In the genomic region with DNA sequence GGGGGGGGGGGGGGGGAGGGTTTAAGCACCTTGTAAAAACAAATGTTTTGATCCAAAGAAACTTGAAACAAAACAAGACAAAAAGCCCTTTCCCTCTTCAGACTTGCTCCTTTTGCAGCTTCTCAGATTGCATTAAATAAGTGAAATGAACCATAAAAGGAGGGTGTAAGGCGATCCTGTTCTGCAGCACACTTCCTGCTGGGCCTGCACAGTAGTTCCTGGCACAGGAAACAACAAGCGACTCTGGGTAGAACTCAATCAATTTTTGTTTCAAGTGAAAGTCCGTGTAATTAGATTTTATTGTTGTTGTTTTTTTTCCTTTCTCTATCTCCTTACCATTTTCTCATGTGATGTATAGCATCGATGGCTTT, we compare ENCODE assay signal across 17 mouse cellular contexts. TPM values are rescaled to one million over a fixed set of nuclear protein-coding genes. Genes with fewer than 3 reads are reported as not detected.
DNase-seq lines count a peak whose midpoint lies in the region; ATAC-seq and TF ChIP-seq lines count a peak whose summit lies in the region.
"Had no signal": no experiment of that assay in that cellular context is flagged by ENCODE, and none has a peak within 500 bp of the region (broad histone marks: within the 10 kb centered on the region; RNA-seq: fewer than 3 reads in every experiment).

No protein-coding gene starts in this region.

- TF ChIP-seq CTCF in kidney, adult 2 months (conservative IDR thresholded peaks at IDR 0.05; ENCODE audit: insufficient read depth, insufficient read length, low read depth, low read length), result no peak

- WGBS in kidney, embryonic 15.5 days, result 17% methylated on average over 4 of the region's 4 CpGs
- 25% methylated on average over 4 of the region's 4 CpGs for WGBS in kidney, adult 2 months
- 11% methylated on average over 4 of the region's 4 CpGs for WGBS in hindbrain, embryonic 11.5 days
- 12% methylated on average over 4 of the region's 4 CpGs for WGBS in limb, embryonic 14.5 days

- H3K4me1 ChIP-seq in kidney, embryonic 15.5 days, result peaks cover 13% of the 10 kb centered on the region
- H3K4me1 ChIP-seq in kidney, adult 2 months (ENCODE audit: control insufficient read depth, insufficient read depth, low read length), result no peaks in the 10 kb centered on the region
- no peaks in the 10 kb centered on the region for H3K4me1 ChIP-seq in hindbrain, embryonic 11.5 days (replicated peaks; ENCODE audit: control insufficient read depth, insufficient read depth, low read length)
- H3K4me1 ChIP-seq in limb, embryonic 14.5 days (ENCODE audit: control insufficient read depth, insufficient read depth, low read length), result peaks cover 20% of the 10 kb centered on the region

- peak overlapping the region; percentile 75 for H3K27ac ChIP-seq in kidney, embryonic 15.5 days
- H3K27ac ChIP-seq in kidney, adult 2 months (ENCODE audit: insufficient read depth, low read depth, low read length), result no peak overlapping the region
- no peak overlapping the region for H3K27ac ChIP-seq in hindbrain, embryonic 11.5 days (ENCODE audit: low read depth, low read length)
- H3K27ac ChIP-seq in limb, embryonic 14.5 days (replicated peaks; ENCODE audit: low read depth, low read length), result no peak overlapping the region
- H3K27ac ChIP-seq: macrophage had no signal

- TF ChIP-seq POLR2A in kidney, adult 2 months (IDR thresholded peaks at IDR 0.05; ENCODE audit: low read depth, low read length), result no peak
- no peak for TF ChIP-seq POLR2A in limb, embryonic 14.5 days (IDR thresholded peaks at IDR 0.05; ENCODE audit: borderline replicate concordance, extremely low read depth, insufficient read depth, insufficient read length)

- H3K9ac ChIP-seq in kidney, embryonic 15.5 days, result no peak overlapping the region
- H3K9ac ChIP-seq in hindbrain, embryonic 11.5 days (ENCODE audit: low read depth, low read length), result no peak overlapping the region
- H3K9ac ChIP-seq in limb, embryonic 14.5 days (ENCODE audit: low read depth, low read length, severe bottlenecking), result no peak overlapping the region
- H3K9ac ChIP-seq: liver, postnatal 0 days had no signal

- no peak for DNase-seq in kidney, adult 2 months
- DNase-seq in embryo, embryonic 10.5 days (ENCODE audit: low spot score), result peak; percentile 62
- peak; percentile 11 for DNase-seq in hindbrain, embryonic 11.5 days (ENCODE audit: low spot score)
- DNase-seq in limb, embryonic 14.5 days (ENCODE audit: low spot score), result no peak
- DNase-seq in urinary bladder, postnatal 4 days (ENCODE audit: low spot score in 2 of 2), result no peak
- DNase-seq in heart, adult 8-10 months (ENCODE audit: low spot score), result no peak
- no peak for DNase-seq in testis, postnatal 10 days (ENCODE audit: low spot score)
- DNase-seq: adrenal gland, postnatal 25 days; cerebellum, postnatal 36 days; heart, postnatal 14 days; kidney, adult 11 months; liver, postnatal 0 days; thymus, adult 18-20 months had no signal

- peak; percentile 86 for ATAC-seq in kidney, embryonic 15.5 days (replicated peaks; ENCODE audit: low FRiP score)
- ATAC-seq in hindbrain, embryonic 11.5 days (ENCODE audit: low FRiP score), result peak; percentile 71
- ATAC-seq in limb, embryonic 14.5 days (ENCODE audit: low FRiP score, low read depth), result peak; percentile 23; the same call in 1 of the 2 replicates
- ATAC-seq: liver, postnatal 0 days had no signal

- H3K36me3 ChIP-seq in kidney, embryonic 15.5 days, result no peaks in the 10 kb centered on the region
- no peaks in the 10 kb centered on the region for H3K36me3 ChIP-seq in kidney, adult 2 months (ENCODE audit: control insufficient read depth, insufficient read depth, low read length)
- no peaks in the 10 kb centered on the region for H3K36me3 ChIP-seq in hindbrain, embryonic 11.5 days (ENCODE audit: control insufficient read depth, insufficient read depth, low read length)
- no peaks in the 10 kb centered on the region for H3K36me3 ChIP-seq in limb, embryonic 14.5 days (ENCODE audit: control insufficient read depth, insufficient read depth, low read length)
- H3K36me3 ChIP-seq: G1E had no signal

- no peaks in the 10 kb centered on the region for H3K9me3 ChIP-seq in kidney, embryonic 15.5 days (replicated peaks)
- H3K9me3 ChIP-seq in hindbrain, embryonic 11.5 days (ENCODE audit: control insufficient read depth, low read length), result no peaks in the 10 kb centered on the region
- H3K9me3 ChIP-seq in limb, embryonic 14.5 days (ENCODE audit: control insufficient read depth, low read length), result no peaks in the 10 kb centered on the region

- H3K4me3 ChIP-seq in kidney, embryonic 15.5 days (replicated peaks), result no peak overlapping the region
- H3K4me3 ChIP-seq in kidney, adult 2 months (ENCODE audit: insufficient read depth, low read depth, low read length), result no peak overlapping the region
- H3K4me3 ChIP-seq in hindbrain, embryonic 11.5 days (ENCODE audit: low read depth, low read length), result no peak overlapping the region
- H3K4me3 ChIP-seq in limb, embryonic 14.5 days (replicated peaks; ENCODE audit: low read length), result no peak overlapping the region

- H3K27me3 ChIP-seq in kidney, embryonic 15.5 days, result no peaks in the 10 kb centered on the region
- no peaks in the 10 kb centered on the region for H3K27me3 ChIP-seq in kidney, adult 2 months (replicated peaks; ENCODE audit: control insufficient read depth, insufficient read depth, low read length)
- H3K27me3 ChIP-seq in hindbrain, embryonic 11.5 days (ENCODE audit: control insufficient read depth, insufficient read depth, low read length), result no peaks in the 10 kb centered on the region
- no peaks in the 10 kb centered on the region for H3K27me3 ChIP-seq in limb, embryonic 14.5 days (ENCODE audit: control insufficient read depth, insufficient read depth, low read length)

- peak overlapping the region; percentile 25; the same call in 1 of the 2 replicates for H3K4me2 ChIP-seq in kidney, embryonic 15.5 days
- no peak overlapping the region for H3K4me2 ChIP-seq in hindbrain, embryonic 11.5 days (replicated peaks; ENCODE audit: low read depth, low read length)
- H3K4me2 ChIP-seq in limb, embryonic 14.5 days (replicated peaks; ENCODE audit: low read depth, low read length, severe bottlenecking), result peak overlapping the region; percentile 42; the same call in 1 of the 2 replicates

RNA-seq across cellular contexts. Expression of a gene that starts 48.7 kb away (rescaled TPM):
- polyA plus RNA-seq in kidney, embryonic 15.5 days (2015; fragmentation: Nextera tagmentation; extraction: Ambion mirVana), result 0.21 and 0.22 TPM in 2 replicates
- polyA plus RNA-seq in kidney, adult 2 months (2012; rRNA removed), result not detected in 2 replicates
- polyA plus RNA-seq in hindbrain, embryonic 11.5 days (2014; fragmentation: Nextera tagmentation; extraction: Ambion mirVana), result 0.35 and 0.40 TPM in 2 replicates
- not detected in 2 replicates for polyA plus RNA-seq in limb, embryonic 14.5 days (2012; rRNA removed)
- not detected in 2 replicates for polyA plus RNA-seq in limb, embryonic 14.5 days (2014; fragmentation: Nextera tagmentation; extraction: Ambion mirVana)
- total RNA-seq in heart, adult 8-10 months (2022), result not detected
- total RNA-seq: adrenal gland, postnatal 25 days; G1E; gastrocnemius, adult 8-10 months; heart, postnatal 14 days had no signal
- polyA plus RNA-seq: G1E, macrophage had no signal

Comparison
In these comparisons a context has a peak if more than half of its experiments do, and no peak if none do; other contexts are left out.
1. ATAC-seq: peak in every context shown above with its lines; median percentile 86 in kidney, embryonic 15.5 days; 71 in hindbrain, embryonic 11.5 days; 23 in limb, embryonic 14.5 days.
2. DNase-seq: peak in embryo, embryonic 10.5 days (single experiment) and hindbrain, embryonic 11.5 days (single experiment); none in kidney, adult 2 months (single experiment), limb, embryonic 14.5 days (single experiment), urinary bladder, postnatal 4 days (0 of 2), heart, adult 8-10 months (single experiment) and testis, postnatal 10 days (single experiment).